Mouse (Mus musculus) forebrain, embryonic 14.5 days (tissue): ENCODE results near the gene Olfr67. TPM values are rescaled to one million over a fixed set of nuclear protein-coding genes. Genes with fewer than 3 reads are reported as not detected.

Source experiments
- polyA plus RNA-seq: library from polyadenylated mRNA; unstranded; fragments of >200 nt; fragmentation: Nextera tagmentation; extraction: Ambion mirVana; gene quantifications from 2 replicates; pipeline ENCODE4 v1.2.1, GENCODE M21; 2014

Olfr67 gene
- polyA plus RNA-seq, 1 experiment from 2014 or later, result not detected

Other genes starting within 250 kb of the Olfr67 start
- gene Olfr612, start 249.1 kb downstream of the Olfr67 start, polyA plus RNA-seq, result not detected in 2 replicates
- gene Olfr613, start 243.7 kb downstream of the Olfr67 start, polyA plus RNA-seq, result not detected in 2 replicates
- gene Olfr615, start 235.7 kb downstream of the Olfr67 start, polyA plus RNA-seq, result not detected in 2 replicates
- gene Olfr616, start 222.7 kb downstream of the Olfr67 start, polyA plus RNA-seq, result not detected in 2 replicates
- gene Olfr617, start 218.8 kb downstream of the Olfr67 start, polyA plus RNA-seq, result not detected in 2 replicates
- not detected in 2 replicates for gene Olfr618, start 201.7 kb downstream of the Olfr67 start, polyA plus RNA-seq
- not detected in 2 replicates for gene Olfr619, start 191.2 kb downstream of the Olfr67 start, polyA plus RNA-seq
- gene Olfr620, start 179.3 kb downstream of the Olfr67 start, polyA plus RNA-seq, result not detected in 2 replicates
- not detected in 2 replicates for gene Olfr622, start 149.1 kb downstream of the Olfr67 start, polyA plus RNA-seq
- not detected in 2 replicates for gene Olfr623, start 128.1 kb downstream of the Olfr67 start, polyA plus RNA-seq
- not detected in 2 replicates for gene Olfr624, start 120.6 kb downstream of the Olfr67 start, polyA plus RNA-seq
- not detected in 2 replicates for gene Olfr625-ps1, start 109.1 kb downstream of the Olfr67 start, polyA plus RNA-seq
- gene Olfr243, start 77.2 kb downstream of the Olfr67 start, polyA plus RNA-seq, result not detected in 2 replicates
- not detected in 2 replicates for gene Olfr628, start 61.4 kb downstream of the Olfr67 start, polyA plus RNA-seq
- not detected in 2 replicates for gene Olfr629, start 46.9 kb downstream of the Olfr67 start, polyA plus RNA-seq
- gene Olfr630, start 34.5 kb downstream of the Olfr67 start, polyA plus RNA-seq, result not detected in 2 replicates
- not detected in 2 replicates for gene Olfr69, start 20.2 kb downstream of the Olfr67 start, polyA plus RNA-seq
- gene Olfr68, start 12.1 kb downstream of the Olfr67 start, polyA plus RNA-seq, result not detected in 2 replicates
- 1,580 and 1,724 TPM in 2 replicates for gene Hbb-bt, start 22.2 kb upstream of the Olfr67 start, polyA plus RNA-seq
- gene Hbb-bs, start 36.3 kb upstream of the Olfr67 start, polyA plus RNA-seq, result 3,810 and 4,891 TPM in 2 replicates
- gene Hbb-bh2, start 48.7 kb upstream of the Olfr67 start, polyA plus RNA-seq, result not detected in 2 replicates
- gene Hbb-bh1, start 51.3 kb upstream of the Olfr67 start, polyA plus RNA-seq, result 0.90 and 2.5 TPM in 2 replicates
- gene Hbb-y, start 61.4 kb upstream of the Olfr67 start, polyA plus RNA-seq, result 152 and 669 TPM in 2 replicates
- gene Olfr66, start 94.4 kb upstream of the Olfr67 start, polyA plus RNA-seq, result not detected in 2 replicates
- gene Olfr64, start 102.7 kb upstream of the Olfr67 start, polyA plus RNA-seq, result not detected in 2 replicates
- not detected in 2 replicates for gene Olfr65, start 111.7 kb upstream of the Olfr67 start, polyA plus RNA-seq
- not detected in 2 replicates for gene Olfr631, start 137.0 kb upstream of the Olfr67 start, polyA plus RNA-seq
- gene Olfr632, start 142.5 kb upstream of the Olfr67 start, polyA plus RNA-seq, result not detected in 2 replicates
- not detected in 2 replicates for gene Olfr633, start 152.6 kb upstream of the Olfr67 start, polyA plus RNA-seq
- not detected in 2 replicates for gene Olfr635, start 179.3 kb upstream of the Olfr67 start, polyA plus RNA-seq
- not detected in 2 replicates for gene Olfr638, start 206.9 kb upstream of the Olfr67 start, polyA plus RNA-seq
- gene Olfr639, start 225.5 kb upstream of the Olfr67 start, polyA plus RNA-seq, result not detected in 2 replicates
- not detected in 2 replicates for gene Olfr640, start 233.8 kb upstream of the Olfr67 start, polyA plus RNA-seq
- not detected in 2 replicates for gene Olfr641, start 243.6 kb upstream of the Olfr67 start, polyA plus RNA-seq